Mouse (Mus musculus) MEL (cell line): ENCODE data around the gene Vav2. TPM values are rescaled to one million over a fixed set of nuclear protein-coding genes. Genes with fewer than 3 reads are reported as not detected.

Experiments
- DNase-seq: peaks from one replicate; pipeline ENCODE4 v3.0.0; 2011; ENCODE audit warnings: low read depth, low spot score
- H3K27ac ChIP-seq: 2 replicates; pipeline ENCODE4 v1.5.1; 2012; ENCODE audit warnings: low read depth, mild to moderate bottlenecking, control low read depth, low read length, moderate library complexity; ENCODE audit not compliant: control insufficient read depth
- H3K27me3 ChIP-seq, 2 experiments: fragments of 150-350 bp in 1 of 2; sonication (generic) in 1 of 2; 2 replicates each; pipeline ENCODE4 v1.6.1; 2012; ENCODE audit warnings: low read length in 2 of 2, mild to moderate bottlenecking in 2 of 2, improper control_type of control experiment in 1 of 2, moderate library complexity in 1 of 2; ENCODE audit not compliant: insufficient read depth in 2 of 2, control insufficient read depth in 1 of 2
- H3K36me3 ChIP-seq, 2 experiments: 2 replicates each; pipeline ENCODE4 v1.6.1; 2012 to 2014; ENCODE audit warnings: low read length in 2 of 2, improper control_type of control experiment in 1 of 2, inconsistent platforms in 1 of 2, mild to moderate bottlenecking in 1 of 2; ENCODE audit not compliant: insufficient read depth in 2 of 2, control insufficient read depth in 1 of 2
- H3K4me1 ChIP-seq, 2 experiments: fragments of 150-350 bp in 1 of 2; sonication (generic) in 1 of 2; 2 replicates each; pipeline ENCODE4 v1.6.1; 2012; ENCODE audit warnings: low read length in 2 of 2, improper control_type of control experiment in 1 of 2, mild to moderate bottlenecking in 1 of 2; ENCODE audit not compliant: insufficient read depth in 2 of 2, control insufficient read depth in 1 of 2
- H3K4me3 ChIP-seq, 2 experiments: fragments of 150-350 bp in 1 of 2; sonication (generic) in 1 of 2; 2 replicates each; pipeline ENCODE4 v1.5.1; 2012; ENCODE audit warnings: low read depth in 2 of 2, low read length in 2 of 2, mild to moderate bottlenecking in 2 of 2, moderate library complexity in 2 of 2, control low read depth in 1 of 2, improper control_type of control experiment in 1 of 2; ENCODE audit not compliant: control insufficient read depth in 1 of 2, insufficient read depth in 1 of 2
- H3K79me2 ChIP-seq: 2 replicates; pipeline ENCODE4 v1.6.1; 2012; ENCODE audit warnings: mild to moderate bottlenecking, low read length, moderate library complexity; ENCODE audit not compliant: control insufficient read depth, poor library complexity, insufficient read depth
- H3K9ac ChIP-seq: 2 replicates; pipeline ENCODE4 v1.6.1; 2012; ENCODE audit warnings: low read depth, mild to moderate bottlenecking, control low read depth, low read length, moderate library complexity; ENCODE audit not compliant: control insufficient read depth, poor library complexity, severe bottlenecking
- H3K9me3 ChIP-seq: fragments of 150-350 bp; sonication (generic); replicated peaks from 2 replicates; pipeline ENCODE4 v1.6.1; 2012; ENCODE audit warnings: mild to moderate bottlenecking, low read length, improper control_type of control experiment, moderate library complexity; ENCODE audit not compliant: insufficient read depth
- BHLHE40 ChIP-seq: IDR thresholded peaks from 2 replicates; pipeline ENCODE4 v1.6.1; 2012; ENCODE audit warnings: low read depth, mild to moderate bottlenecking, inconsistent platforms, low read length, improper control_type of control experiment, borderline replicate concordance
- CHD1 ChIP-seq: IDR thresholded peaks from 2 replicates; pipeline ENCODE4 v1.6.1; 2012; ENCODE audit warnings: low read depth, mild to moderate bottlenecking, inconsistent platforms, low read length, improper control_type of control experiment
- ELF1 ChIP-seq: IDR thresholded peaks from 2 replicates; pipeline ENCODE4 v1.6.1; 2014; ENCODE audit warnings: low read depth, mild to moderate bottlenecking, inconsistent platforms, low read length, improper control_type of control experiment, moderate library complexity
- EP300 ChIP-seq, 2 experiments: IDR thresholded peaks; 2 replicates each; pipeline ENCODE4 v1.6.1; 2011; ENCODE audit warnings: improper control_type of control experiment in 2 of 2, low read length in 2 of 2, low read depth in 1 of 2, mild to moderate bottlenecking in 1 of 2
- ETS1 ChIP-seq: IDR thresholded peaks from 2 replicates; pipeline ENCODE4 v1.6.1; 2012; ENCODE audit warnings: low read depth, mild to moderate bottlenecking, inconsistent platforms, low read length, improper control_type of control experiment, moderate library complexity
- GATA1 ChIP-seq: IDR thresholded peaks from 2 replicates; pipeline ENCODE4 v1.6.1; 2011; ENCODE audit warnings: low read depth, low read length, improper control_type of control experiment
- HCFC1 ChIP-seq: IDR thresholded peaks from 2 replicates; pipeline ENCODE4 v1.6.1; 2012; ENCODE audit warnings: low read depth, mild to moderate bottlenecking, inconsistent platforms, low read length, improper control_type of control experiment, moderate library complexity
- JUND ChIP-seq: IDR thresholded peaks from 2 replicates; pipeline ENCODE4 v1.6.1; 2011; ENCODE audit warnings: low read depth, mild to moderate bottlenecking, improper control_type of control experiment, low read length
- MAX ChIP-seq: IDR thresholded peaks from 2 replicates; pipeline ENCODE4 v1.6.1; 2011; ENCODE audit warnings: low read length, improper control_type of control experiment
- MEF2A ChIP-seq: IDR thresholded peaks from 2 replicates; pipeline ENCODE4 v1.6.1; 2014; ENCODE audit warnings: low read depth, mild to moderate bottlenecking, inconsistent platforms, low read length, improper control_type of control experiment; ENCODE audit not compliant: poor library complexity, insufficient replicate concordance, severe bottlenecking; ENCODE audit errors: extremely low read depth
- MXI1 ChIP-seq: IDR thresholded peaks from 2 replicates; pipeline ENCODE4 v1.6.1; 2011; ENCODE audit warnings: mild to moderate bottlenecking, low read depth, low read length, improper control_type of control experiment
- MYB ChIP-seq: IDR thresholded peaks from 2 replicates; pipeline ENCODE4 v1.6.1; 2011; ENCODE audit warnings: mild to moderate bottlenecking, low read depth, low read length, improper control_type of control experiment
- NELFE ChIP-seq: IDR thresholded peaks from 2 replicates; pipeline ENCODE4 v1.6.1; 2011; ENCODE audit warnings: low read depth, low read length, improper control_type of control experiment
- NRF1 ChIP-seq: IDR thresholded peaks from 2 replicates; pipeline ENCODE4 v1.6.1; 2014; ENCODE audit warnings: low read depth, mild to moderate bottlenecking, inconsistent platforms, low read length, improper control_type of control experiment, moderate library complexity; ENCODE audit not compliant: poor library complexity, insufficient read depth, severe bottlenecking
- POLR2A ChIP-seq, 2 experiments: IDR thresholded peaks; 2 replicates each; pipeline ENCODE4 v1.6.1; 2011 to 2012; ENCODE audit warnings: low read length in 2 of 2, mild to moderate bottlenecking in 2 of 2, control low read depth in 1 of 2, improper control_type of control experiment in 1 of 2, low read depth in 1 of 2, moderate library complexity in 1 of 2; ENCODE audit not compliant: control insufficient read depth in 1 of 2, insufficient read depth in 1 of 2, poor library complexity in 1 of 2
- POLR2AphosphoS5 ChIP-seq: IDR thresholded peaks from 2 replicates; pipeline ENCODE4 v1.6.1; 2012; ENCODE audit warnings: low read depth, borderline replicate concordance, mild to moderate bottlenecking, inconsistent platforms, low read length, moderate library complexity, mixed read lengths
- RAD21 ChIP-seq: IDR thresholded peaks from 2 replicates; pipeline ENCODE4 v1.6.1; 2011; ENCODE audit warnings: mild to moderate bottlenecking, low read depth, low read length, improper control_type of control experiment
- RCOR1 ChIP-seq: IDR thresholded peaks from 2 replicates; pipeline ENCODE4 v1.6.1; 2012; ENCODE audit warnings: low read depth, mild to moderate bottlenecking, inconsistent platforms, low read length, improper control_type of control experiment
- SMC3 ChIP-seq: IDR thresholded peaks from 2 replicates; pipeline ENCODE4 v1.6.1; 2011; ENCODE audit warnings: low read depth, low read length, improper control_type of control experiment
- TBP ChIP-seq: IDR thresholded peaks from 2 replicates; pipeline ENCODE4 v1.8.0; 2011; ENCODE audit warnings: low read depth, low read length, improper control_type of control experiment
- TCF12 ChIP-seq: IDR thresholded peaks from 2 replicates; pipeline ENCODE4 v1.6.1; 2014; ENCODE audit warnings: low read depth, mild to moderate bottlenecking, inconsistent platforms, low read length, improper control_type of control experiment, moderate library complexity
- UBTF ChIP-seq: IDR thresholded peaks from 2 replicates; pipeline ENCODE4 v1.6.1; 2012; ENCODE audit warnings: low read depth, mild to moderate bottlenecking, inconsistent platforms, low read length, improper control_type of control experiment, moderate library complexity, borderline replicate concordance; ENCODE audit not compliant: insufficient read depth
- USF2 ChIP-seq, 2 experiments: IDR thresholded peaks; 2 replicates each; pipeline ENCODE4 v1.6.1; 2011 to 2012; ENCODE audit warnings: improper control_type of control experiment in 2 of 2, low read length in 2 of 2, borderline replicate concordance in 1 of 2, inconsistent platforms in 1 of 2, low read depth in 1 of 2, mild to moderate bottlenecking in 1 of 2; ENCODE audit not compliant: insufficient read depth in 1 of 2
- ZC3H11A ChIP-seq: IDR thresholded peaks from 2 replicates; pipeline ENCODE4 v1.6.1; 2012; ENCODE audit warnings: low read depth, mild to moderate bottlenecking, inconsistent platforms, low read length, improper control_type of control experiment
- ZNF384 ChIP-seq: IDR thresholded peaks from 2 replicates; pipeline ENCODE4 v1.6.1; 2012; ENCODE audit warnings: low read depth, mild to moderate bottlenecking, inconsistent platforms, low read length, improper control_type of control experiment
- polyA plus RNA-seq, 2 experiments: library from polyadenylated mRNA; stranded (reverse) in 1 of 2; unstranded in 1 of 2; fragments of >175 nt in 1 of 2; fragments of >200 nt in 1 of 2; gene quantifications; 2 replicates each; pipeline versions ENCODE4 v1.2.1 to v1.2.4; 2012; ENCODE audit warnings: low replicate concordance in 2 of 2, low read depth in 1 of 2; ENCODE audit not compliant: insufficient read length in 2 of 2, insufficient read depth in 1 of 2, missing spikeins in 1 of 2
- total RNA-seq: library from RNA; depleted of rRNA; stranded (reverse); fragments of 300-350 nt; gene quantifications from 2 replicates; pipeline ENCODE4 v1.2.3, GENCODE M21; 2012

Vav2 gene
- total and polyA plus RNA-seq, 3 experiments = 8.8 to 15.9 TPM; not detected in 1

DNA sequence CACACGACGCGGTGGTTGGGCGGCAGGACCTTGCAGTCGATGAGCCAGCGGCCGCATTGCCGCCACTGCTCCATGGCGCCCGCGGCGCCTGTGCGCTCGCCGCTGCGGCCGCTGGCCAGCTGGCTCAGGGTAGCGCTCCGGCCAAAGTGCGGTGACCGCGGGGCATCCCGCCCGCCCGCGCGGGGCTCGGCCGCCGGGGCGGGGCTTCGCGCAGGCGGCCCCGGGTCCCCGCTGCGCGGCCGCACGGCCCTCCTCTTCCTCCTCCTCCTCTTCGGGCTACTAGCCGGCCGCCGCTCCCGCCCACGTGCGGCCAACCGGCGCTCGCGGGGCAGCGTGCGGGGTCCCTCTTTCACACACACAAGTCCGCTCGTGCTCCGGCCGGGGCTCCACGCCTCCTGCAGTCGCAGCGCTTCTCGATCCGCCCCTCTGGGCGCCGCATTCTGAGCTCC lies 403 bp downstream of the Vav2 start:
- Histone ChIP-seq H3K27me3 (no peaks in the 10 kb centered on the region), H3K9ac (peak overlapping the region; percentile 87), H3K4me3 (peak overlapping the region; percentile 67 to 88), H3K9me3 (no peaks in the 10 kb centered on the region), H3K79me2 (peaks cover 15% of the 10 kb centered on the region), H3K27ac (peak overlapping the region; percentile 5; the same call in 1 of the 2 replicates), H3K4me1 (peaks cover 3 to 7% of the 10 kb centered on the region in 2 experiments), H3K36me3 (peaks cover 0 to 7% of the 10 kb centered on the region in 2 experiments; a peak in 1 of 4 replicates)
- TF ChIP-seq ELF1 (no peak), CHD1 (no peak), RCOR1 (no peak), TCF12 (no peak), MAX (peak; percentile 61; the same call in 1 of the 2 replicates), POLR2AphosphoS5 (no peak), EP300 (IDR thresholded peaks at IDR 0.05; ENCODE audit: low read depth in 1 of 2, low read length in 2 of 2) (no peak), NELFE (peak; percentile 41), ZNF384 (no peak), MXI1 (0 out of 2 replicates have a peak, but pooled peaks have one; percentile 26)
- DNase-seq = no peak

DNA sequence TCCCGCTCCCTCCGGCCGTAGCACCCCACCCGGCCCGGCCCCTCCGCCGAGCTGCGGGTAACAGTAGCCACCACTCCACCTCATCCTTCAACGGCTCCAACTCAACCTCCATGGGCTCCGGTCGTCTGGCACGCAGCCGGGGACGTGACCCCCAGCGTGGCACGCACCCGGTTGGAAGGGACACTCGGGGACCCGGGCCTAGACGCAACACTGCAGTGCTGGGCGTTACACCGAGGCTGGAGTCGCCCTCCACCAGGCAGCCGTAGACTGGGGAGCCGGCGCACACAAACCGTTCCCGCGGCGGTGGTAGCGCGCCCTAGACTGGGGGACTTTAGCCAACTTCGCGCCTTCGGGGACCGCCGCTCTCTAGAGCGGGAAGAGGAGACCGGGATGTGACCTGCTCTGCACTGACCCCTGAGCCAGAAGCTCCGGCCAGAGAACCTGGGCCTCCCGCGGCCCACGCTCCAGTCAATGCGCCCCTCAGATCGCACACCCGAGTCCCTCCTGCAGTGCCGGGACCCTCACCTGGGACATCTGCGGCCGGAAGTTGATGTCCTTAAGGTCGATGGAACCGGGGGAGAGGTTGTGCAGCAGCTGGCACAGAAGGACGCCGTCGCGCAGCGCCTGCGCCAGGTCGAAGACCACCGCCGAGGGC lies 955 bp downstream of the Vav2 start:
- TF ChIP-seq MEF2A (no peak), SMC3 (no peak), UBTF (no peak), POLR2A (IDR thresholded peaks at IDR 0.05; ENCODE audit: control insufficient read depth in 1 of 2, insufficient read depth in 1 of 2, low read depth in 1 of 2, low read length in 2 of 2, poor library complexity in 1 of 2) (no peak), RAD21 (no peak), USF2 (IDR thresholded peaks at IDR 0.05; ENCODE audit: borderline replicate concordance in 1 of 2, insufficient read depth in 1 of 2, low read depth in 1 of 2, low read length in 2 of 2) (no peak), MXI1 (no peak), HCFC1 (no peak), MYB (no peak), BHLHE40 (no peak), GATA1 (no peak), ZC3H11A (no peak), ZNF384 (no peak), ELF1 (no peak), TBP (no peak), JUND (no peak), ETS1 (no peak), NRF1 (no peak)
- Histone ChIP-seq H3K9ac (peak overlapping the region; percentile 87), H3K27me3 (no peaks in the 10 kb centered on the region), H3K9me3 (no peaks in the 10 kb centered on the region), H3K79me2 (peaks cover 15% of the 10 kb centered on the region), H3K27ac (no peak overlapping the region), H3K4me1 (peaks cover 3 to 12% of the 10 kb centered on the region in 2 experiments), H3K4me3 (peak overlapping the region; percentile 67 to 88), H3K36me3 (peaks cover 0 to 11% of the 10 kb centered on the region in 2 experiments; a peak in 1 of 4 replicates)
- DNase-seq = peak; percentile 60
